Mouse (Mus musculus) megakaryocyte, embryonic 14.5 days (primary cell): ENCODE measurements around the gene Dtx2. TPM values are rescaled to one million over a fixed set of nuclear protein-coding genes. Genes with fewer than 3 reads are reported as not detected.

Source experiments
- H3K27me3 ChIP-seq: replicated peaks from 2 replicates; pipeline ENCODE3; 2012; ENCODE audit warnings: inconsistent platforms
- H3K36me3 ChIP-seq: replicated peaks from 2 replicates; pipeline ENCODE3; 2012; ENCODE audit warnings: low read length, inconsistent platforms, mixed read lengths
- H3K4me1 ChIP-seq: 2 replicates; pipeline ENCODE4 v1.6.1; 2012; ENCODE audit warnings: inconsistent platforms
- H3K4me3 ChIP-seq: replicated peaks from 2 replicates; pipeline ENCODE3; 2012; ENCODE audit warnings: moderate library complexity, mild to moderate bottlenecking, inconsistent platforms
- H3K9me3 ChIP-seq: 2 replicates; pipeline ENCODE4 v1.6.1; 2012; ENCODE audit warnings: inconsistent platforms
- FLI1 ChIP-seq: IDR thresholded peaks from 2 replicates; pipeline ENCODE4 v1.6.1; 2012; ENCODE audit warnings: low read length, inconsistent platforms, mixed read lengths
- GATA1 ChIP-seq: IDR thresholded peaks from 3 replicates; pipeline ENCODE4 v1.6.1; 2012; ENCODE audit warnings: mixed read lengths, low read length, inconsistent platforms, borderline replicate concordance
- polyA plus RNA-seq: library from polyadenylated mRNA; stranded (reverse); fragments of >175 nt; gene quantifications from 2 replicates; pipeline ENCODE4 v1.2.3, GENCODE M21; 2012; ENCODE audit warnings: low replicate concordance; ENCODE audit not compliant: insufficient read depth

Dtx2 gene
- polyA plus RNA-seq, 1 experiment: 23.7 TPM

DNA sequence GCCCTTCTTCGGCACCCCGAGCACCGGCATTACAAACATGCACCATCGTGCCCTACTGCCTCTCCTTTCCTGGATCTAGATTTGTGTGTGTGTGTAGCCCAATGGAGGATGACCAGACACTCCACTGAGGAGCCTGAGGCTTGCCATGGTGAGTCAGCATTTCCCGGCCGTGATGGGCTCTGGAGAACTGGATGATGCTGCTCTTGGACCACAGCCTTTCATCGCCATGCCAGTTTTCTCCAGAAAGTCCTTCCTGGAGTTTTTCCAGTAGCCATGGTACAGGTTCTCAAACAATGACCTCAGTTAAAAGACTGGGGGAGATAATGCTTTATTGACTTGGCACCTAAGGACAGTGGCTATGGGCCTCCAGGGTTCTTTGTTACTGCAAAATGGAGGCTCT is 34.7 kb upstream of the Dtx2 start:
- Histone ChIP-seq H3K36me3 (peaks cover 14% of the 10 kb centered on the region), H3K27me3 (no peaks in the 10 kb centered on the region), H3K9me3 (no peaks in the 10 kb centered on the region), H3K4me1 (peaks cover 80% of the 10 kb centered on the region), H3K4me3 (peak overlapping the region; percentile 72)
- no peak for TF ChIP-seq FLI1
- TF ChIP-seq GATA1: no peak

- H3K4me1 ChIP-seq: peaks cover 74% of the 10 kb centered on the region
Observed at GRCm38 (mm10) chr5:135960909-135961635, 33.5 kb upstream of the Dtx2 start.

GRCm38 (mm10) chr5:135962125-135962491 is 32.5 kb upstream of the Dtx2 start:
- TF ChIP-seq FLI1 (no peak), GATA1 (no peak)
- H3K4me1 ChIP-seq: peaks cover 63% of the 10 kb centered on the region

More at GRCm38 (mm10) chr5:135960909-135961635, 33.5 kb upstream of the Dtx2 start:
- H3K36me3 ChIP-seq: peaks cover 14% of the 10 kb centered on the region
- H3K9me3 ChIP-seq: no peaks in the 10 kb centered on the region
- H3K4me3 ChIP-seq: peak overlapping the region; percentile 97
- H3K27me3 ChIP-seq: peaks cover 3% of the 10 kb centered on the region
- TF ChIP-seq FLI1 (no peak), GATA1 (no peak)

DNA sequence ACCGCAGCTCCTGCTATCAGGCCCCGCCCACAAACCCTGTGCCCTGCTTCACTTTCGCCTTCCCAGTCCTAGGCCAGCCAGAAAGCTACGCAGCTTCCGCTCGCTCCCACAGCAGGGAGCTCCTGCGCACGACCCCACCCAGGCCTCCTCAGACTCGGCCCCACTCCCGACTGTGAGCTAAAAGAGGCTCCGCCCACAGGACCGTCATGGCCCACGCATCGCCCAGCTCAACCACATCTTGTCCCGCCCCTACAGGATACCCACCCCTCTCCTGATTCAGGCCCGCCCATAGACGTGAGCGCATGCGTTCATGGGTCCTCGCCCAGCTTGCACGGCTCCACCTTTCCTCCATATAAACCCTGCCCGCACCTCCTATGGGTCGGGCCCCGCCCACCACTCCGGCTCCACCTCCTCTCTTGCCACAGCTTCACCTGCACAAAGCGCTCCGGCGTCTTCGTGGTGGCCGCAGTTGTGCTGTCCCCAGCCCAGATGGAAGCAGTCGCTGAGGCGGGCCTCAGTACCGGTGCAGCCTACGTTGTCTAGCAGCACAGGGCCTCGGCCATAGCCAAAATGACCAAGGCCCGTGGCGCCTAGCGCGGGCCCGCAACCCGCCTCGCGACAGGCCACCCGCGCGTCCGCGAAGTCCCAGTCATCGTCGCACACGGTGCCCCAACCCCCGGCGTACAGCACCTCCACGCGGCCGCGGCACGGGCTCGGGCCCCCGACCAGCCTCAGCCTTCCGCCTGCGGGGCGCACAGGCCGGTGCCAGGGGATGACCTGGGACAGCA is 31.9 kb upstream of the Dtx2 start:
- peak overlapping the region; percentile 97 for H3K4me3 ChIP-seq
- H3K36me3 ChIP-seq: peaks cover 14% of the 10 kb centered on the region
- H3K9me3 ChIP-seq: no peaks in the 10 kb centered on the region
- H3K27me3 ChIP-seq: peaks cover 3% of the 10 kb centered on the region
- TF ChIP-seq GATA1: no peak
- no peak for TF ChIP-seq FLI1
- peaks cover 65% of the 10 kb centered on the region for H3K4me1 ChIP-seq

More at GRCm38 (mm10) chr5:135962125-135962491, 32.5 kb upstream of the Dtx2 start:
- Histone ChIP-seq H3K9me3 (no peaks in the 10 kb centered on the region), H3K36me3 (peaks cover 14% of the 10 kb centered on the region), H3K4me3 (peak overlapping the region; percentile 97), H3K27me3 (peaks cover 3% of the 10 kb centered on the region)

DNA sequence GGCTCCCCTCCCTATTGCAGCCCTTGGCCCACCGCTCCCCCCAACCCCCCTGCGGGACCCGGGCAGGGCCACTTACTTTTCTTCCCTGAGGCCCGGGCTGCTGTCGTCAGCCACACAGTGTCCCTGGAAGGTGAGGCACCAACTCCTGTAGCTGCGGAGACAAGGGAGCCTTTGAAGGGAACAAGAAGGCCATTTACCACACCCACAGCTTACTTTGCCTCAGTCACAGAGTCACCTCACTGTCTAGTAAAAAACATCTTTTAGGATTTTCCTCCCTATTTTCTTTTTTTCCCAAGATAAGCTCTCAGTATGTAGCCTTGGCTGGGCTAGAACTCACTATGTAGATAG is 31.3 kb upstream of the Dtx2 start:
- TF ChIP-seq FLI1: no peak
- no peak for TF ChIP-seq GATA1
- Histone ChIP-seq H3K4me1 (peaks cover 65% of the 10 kb centered on the region), H3K4me3 (peak overlapping the region; percentile 97), H3K36me3 (peaks cover 14% of the 10 kb centered on the region), H3K9me3 (no peaks in the 10 kb centered on the region), H3K27me3 (peaks cover 3% of the 10 kb centered on the region)

- H3K36me3 ChIP-seq: peaks cover 10% of the 10 kb centered on the region
- TF ChIP-seq GATA1 (no peak), FLI1 (no peak)
- peaks cover 42% of the 10 kb centered on the region for H3K4me1 ChIP-seq
- H3K27me3 ChIP-seq: peaks cover 7% of the 10 kb centered on the region
- peak overlapping the region; percentile 21 for H3K4me3 ChIP-seq
- H3K9me3 ChIP-seq: no peaks in the 10 kb centered on the region
Observed at GRCm38 (mm10) chr5:135965501-135965930, 29.1 kb upstream of the Dtx2 start.

GRCm38 (mm10) chr5:135966866-135967265 is 27.7 kb upstream of the Dtx2 start:
- Histone ChIP-seq H3K9me3 (no peaks in the 10 kb centered on the region), H3K4me3 (no peak overlapping the region), H3K4me1 (peaks cover 29% of the 10 kb centered on the region), H3K36me3 (no peaks in the 10 kb centered on the region), H3K27me3 (peaks cover 7% of the 10 kb centered on the region)
- TF ChIP-seq GATA1 (no peak), FLI1 (no peak)

DNA sequence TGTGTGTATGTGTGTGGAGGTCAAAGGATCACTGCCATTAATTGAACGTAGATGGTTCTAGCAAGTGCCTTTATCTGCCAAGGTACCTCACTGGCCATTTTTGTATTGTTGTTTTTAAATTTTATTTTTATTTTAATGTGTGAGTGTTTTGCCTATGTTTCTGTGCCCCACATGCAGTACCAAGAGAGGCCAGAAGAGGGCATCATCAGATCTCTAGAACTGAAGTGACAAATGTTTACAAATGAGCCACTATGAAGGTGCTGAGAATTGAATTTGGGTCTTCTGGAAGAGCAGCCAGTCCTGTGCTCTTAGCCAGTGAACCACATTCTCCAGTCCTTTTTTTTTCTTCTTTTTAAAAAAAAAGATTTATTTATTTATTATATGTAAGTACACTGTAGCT is 25.8 kb upstream of the Dtx2 start:
- TF ChIP-seq FLI1: no peak
- no peak for TF ChIP-seq GATA1
- no peaks in the 10 kb centered on the region for H3K9me3 ChIP-seq
- H3K4me1 ChIP-seq: peaks cover 18% of the 10 kb centered on the region
- H3K4me3 ChIP-seq: no peak overlapping the region
- H3K27me3 ChIP-seq: peaks cover 13% of the 10 kb centered on the region
- H3K36me3 ChIP-seq: no peaks in the 10 kb centered on the region

DNA sequence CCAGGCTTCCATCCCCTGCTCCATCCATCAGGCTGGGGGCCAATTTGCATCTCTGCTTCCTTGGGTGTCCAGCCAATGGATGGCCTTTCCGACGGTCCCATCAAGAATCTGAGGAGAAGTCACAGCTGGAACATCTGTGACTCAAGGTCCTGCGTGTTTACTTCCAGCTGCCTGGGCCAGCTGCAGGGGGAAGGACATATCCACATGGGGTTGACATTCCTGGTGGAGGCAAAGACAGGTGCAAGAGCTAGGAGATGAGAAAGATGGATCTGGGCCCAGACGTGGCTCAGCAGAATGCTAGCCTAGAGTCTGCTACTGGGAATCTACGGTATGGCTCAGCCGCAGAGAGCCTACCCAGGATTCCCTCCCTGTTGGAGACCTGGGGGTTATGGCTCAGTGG is 24.4 kb upstream of the Dtx2 start:
- H3K36me3 ChIP-seq: no peaks in the 10 kb centered on the region
- no peaks in the 10 kb centered on the region for H3K9me3 ChIP-seq
- peaks cover 19% of the 10 kb centered on the region for H3K4me1 ChIP-seq
- peaks cover 17% of the 10 kb centered on the region for H3K27me3 ChIP-seq
- no peak overlapping the region for H3K4me3 ChIP-seq
- TF ChIP-seq GATA1 (no peak), FLI1 (no peak)

GRCm38 (mm10) chr5:135971876-135972275 is 22.7 kb upstream of the Dtx2 start:
- TF ChIP-seq FLI1 (no peak), GATA1 (no peak)
- no peaks in the 10 kb centered on the region for H3K36me3 ChIP-seq
- H3K4me1 ChIP-seq: peaks cover 22% of the 10 kb centered on the region
- peaks cover 15% of the 10 kb centered on the region for H3K27me3 ChIP-seq
- no peaks in the 10 kb centered on the region for H3K9me3 ChIP-seq
- H3K4me3 ChIP-seq: no peak overlapping the region

GRCm38 (mm10) chr5:135974365-135974764 is 20.2 kb upstream of the Dtx2 start, which contains the start of gene Ssc4d:
Ssc4d (minus strand) TSS chr5:135974531.
- TF ChIP-seq GATA1 (no peak), FLI1 (no peak)
- H3K36me3 ChIP-seq: no peaks in the 10 kb centered on the region
- peaks cover 13% of the 10 kb centered on the region for H3K4me1 ChIP-seq
- H3K9me3 ChIP-seq: no peaks in the 10 kb centered on the region
- H3K27me3 ChIP-seq: peaks cover 16% of the 10 kb centered on the region
- H3K4me3 ChIP-seq: no peak within 1 kb of the TSS
